Mouse (Mus musculus): Measurements from ENCODE around the gene Mbtps2.

DNA sequence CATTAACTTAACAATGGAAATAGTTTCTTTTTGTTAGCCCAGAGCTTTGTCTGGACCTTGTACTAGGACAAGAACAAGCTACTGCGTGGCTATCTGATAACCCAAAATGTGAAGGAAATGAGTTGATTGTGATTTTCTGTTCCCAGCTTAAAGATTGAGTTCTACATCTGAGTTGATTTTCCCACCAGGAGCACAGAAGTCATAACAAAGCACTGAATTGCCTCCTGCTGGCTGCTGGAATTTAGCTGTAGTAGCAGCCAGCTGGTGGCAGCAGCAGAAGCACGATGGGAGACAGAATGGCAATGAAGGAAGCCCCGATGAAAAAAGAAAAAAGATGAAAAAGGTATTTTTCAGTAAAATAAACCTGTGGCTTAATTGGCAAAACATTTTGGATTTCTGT, 2.9 kb upstream of the Mbtps2 start:
- peak; percentile 33; the same call in 1 of the 2 replicates for TF ChIP-seq CTCF (IDR thresholded peaks at IDR 0.05; ENCODE audit: insufficient read depth, low read length)
- no peak for TF ChIP-seq POLR2A (IDR thresholded peaks at IDR 0.05; ENCODE audit: borderline replicate concordance, extremely low read depth, low read depth, low read length)
